Mouse (Mus musculus) MEL (cell line): ENCODE data around the gene Hist1h1c. TPM values are rescaled to one million over a fixed set of nuclear protein-coding genes. Genes with fewer than 3 reads are reported as not detected.
"Not testable (repeated sequence)": the region's sequence is repeated elsewhere in the genome, so short reads cannot be mapped to it uniquely, and the experiment has no call there.

ENCODE experiments used
- DNase-seq: peaks from one replicate; pipeline ENCODE4 v3.0.0; 2011; ENCODE audit warnings: low read depth, low spot score
- H3K27ac ChIP-seq: 2 replicates; pipeline ENCODE4 v1.5.1; 2012; ENCODE audit warnings: low read depth, mild to moderate bottlenecking, control low read depth, low read length, moderate library complexity; ENCODE audit not compliant: control insufficient read depth
- H3K27me3 ChIP-seq, 2 experiments: fragments of 150-350 bp in 1 of 2; sonication (generic) in 1 of 2; 2 replicates each; pipeline ENCODE4 v1.6.1; 2012; ENCODE audit warnings: low read length in 2 of 2, mild to moderate bottlenecking in 2 of 2, improper control_type of control experiment in 1 of 2, moderate library complexity in 1 of 2; ENCODE audit not compliant: insufficient read depth in 2 of 2, control insufficient read depth in 1 of 2
- H3K36me3 ChIP-seq, 2 experiments: 2 replicates each; pipeline ENCODE4 v1.6.1; 2012 to 2014; ENCODE audit warnings: low read length in 2 of 2, improper control_type of control experiment in 1 of 2, inconsistent platforms in 1 of 2, mild to moderate bottlenecking in 1 of 2; ENCODE audit not compliant: insufficient read depth in 2 of 2, control insufficient read depth in 1 of 2
- H3K4me1 ChIP-seq, 2 experiments: fragments of 150-350 bp in 1 of 2; sonication (generic) in 1 of 2; 2 replicates each; pipeline ENCODE4 v1.6.1; 2012; ENCODE audit warnings: low read length in 2 of 2, improper control_type of control experiment in 1 of 2, mild to moderate bottlenecking in 1 of 2; ENCODE audit not compliant: insufficient read depth in 2 of 2, control insufficient read depth in 1 of 2
- H3K4me3 ChIP-seq, 2 experiments: fragments of 150-350 bp in 1 of 2; sonication (generic) in 1 of 2; 2 replicates each; pipeline ENCODE4 v1.5.1; 2012; ENCODE audit warnings: low read depth in 2 of 2, low read length in 2 of 2, mild to moderate bottlenecking in 2 of 2, moderate library complexity in 2 of 2, control low read depth in 1 of 2, improper control_type of control experiment in 1 of 2; ENCODE audit not compliant: control insufficient read depth in 1 of 2, insufficient read depth in 1 of 2
- H3K79me2 ChIP-seq: 2 replicates; pipeline ENCODE4 v1.6.1; 2012; ENCODE audit warnings: mild to moderate bottlenecking, low read length, moderate library complexity; ENCODE audit not compliant: control insufficient read depth, poor library complexity, insufficient read depth
- H3K9ac ChIP-seq: 2 replicates; pipeline ENCODE4 v1.6.1; 2012; ENCODE audit warnings: low read depth, mild to moderate bottlenecking, control low read depth, low read length, moderate library complexity; ENCODE audit not compliant: control insufficient read depth, poor library complexity, severe bottlenecking
- H3K9me3 ChIP-seq: fragments of 150-350 bp; sonication (generic); replicated peaks from 2 replicates; pipeline ENCODE4 v1.6.1; 2012; ENCODE audit warnings: mild to moderate bottlenecking, low read length, improper control_type of control experiment, moderate library complexity; ENCODE audit not compliant: insufficient read depth
- BHLHE40 ChIP-seq: IDR thresholded peaks from 2 replicates; pipeline ENCODE4 v1.6.1; 2012; ENCODE audit warnings: low read depth, mild to moderate bottlenecking, inconsistent platforms, low read length, improper control_type of control experiment, borderline replicate concordance
- CHD1 ChIP-seq: IDR thresholded peaks from 2 replicates; pipeline ENCODE4 v1.6.1; 2012; ENCODE audit warnings: low read depth, mild to moderate bottlenecking, inconsistent platforms, low read length, improper control_type of control experiment
- CTCF ChIP-seq, 3 experiments: IDR thresholded peaks in 2 of 3; conservative IDR thresholded peaks in 1 of 3; 2 replicates each; pipeline ENCODE4 v1.5.1; 2011 to 2012; ENCODE audit warnings: low read length in 3 of 3, low read depth in 2 of 3, mild to moderate bottlenecking in 2 of 3, improper control_type of control experiment in 1 of 3, inconsistent platforms in 1 of 3, mixed read lengths in 1 of 3, moderate library complexity in 1 of 3; ENCODE audit not compliant: control insufficient read depth in 1 of 3, insufficient read depth in 1 of 3, poor library complexity in 1 of 3, severe bottlenecking in 1 of 3
- EP300 ChIP-seq, 2 experiments: IDR thresholded peaks; 2 replicates each; pipeline ENCODE4 v1.6.1; 2011; ENCODE audit warnings: improper control_type of control experiment in 2 of 2, low read length in 2 of 2, low read depth in 1 of 2, mild to moderate bottlenecking in 1 of 2
- GATA1 ChIP-seq: IDR thresholded peaks from 2 replicates; pipeline ENCODE4 v1.6.1; 2011; ENCODE audit warnings: low read depth, low read length, improper control_type of control experiment
- HCFC1 ChIP-seq: IDR thresholded peaks from 2 replicates; pipeline ENCODE4 v1.6.1; 2012; ENCODE audit warnings: low read depth, mild to moderate bottlenecking, inconsistent platforms, low read length, improper control_type of control experiment, moderate library complexity
- MEF2A ChIP-seq: IDR thresholded peaks from 2 replicates; pipeline ENCODE4 v1.6.1; 2014; ENCODE audit warnings: low read depth, mild to moderate bottlenecking, inconsistent platforms, low read length, improper control_type of control experiment; ENCODE audit not compliant: poor library complexity, insufficient replicate concordance, severe bottlenecking; ENCODE audit errors: extremely low read depth
- MXI1 ChIP-seq: IDR thresholded peaks from 2 replicates; pipeline ENCODE4 v1.6.1; 2011; ENCODE audit warnings: mild to moderate bottlenecking, low read depth, low read length, improper control_type of control experiment
- MYB ChIP-seq: IDR thresholded peaks from 2 replicates; pipeline ENCODE4 v1.6.1; 2011; ENCODE audit warnings: mild to moderate bottlenecking, low read depth, low read length, improper control_type of control experiment
- NELFE ChIP-seq: IDR thresholded peaks from 2 replicates; pipeline ENCODE4 v1.6.1; 2011; ENCODE audit warnings: low read depth, low read length, improper control_type of control experiment
- NRF1 ChIP-seq: IDR thresholded peaks from 2 replicates; pipeline ENCODE4 v1.6.1; 2014; ENCODE audit warnings: low read depth, mild to moderate bottlenecking, inconsistent platforms, low read length, improper control_type of control experiment, moderate library complexity; ENCODE audit not compliant: poor library complexity, insufficient read depth, severe bottlenecking
- POLR2A ChIP-seq, 2 experiments: IDR thresholded peaks; 2 replicates each; pipeline ENCODE4 v1.6.1; 2011 to 2012; ENCODE audit warnings: low read length in 2 of 2, mild to moderate bottlenecking in 2 of 2, control low read depth in 1 of 2, improper control_type of control experiment in 1 of 2, low read depth in 1 of 2, moderate library complexity in 1 of 2; ENCODE audit not compliant: control insufficient read depth in 1 of 2, insufficient read depth in 1 of 2, poor library complexity in 1 of 2
- POLR2AphosphoS5 ChIP-seq: IDR thresholded peaks from 2 replicates; pipeline ENCODE4 v1.6.1; 2012; ENCODE audit warnings: low read depth, borderline replicate concordance, mild to moderate bottlenecking, inconsistent platforms, low read length, moderate library complexity, mixed read lengths
- RCOR1 ChIP-seq: IDR thresholded peaks from 2 replicates; pipeline ENCODE4 v1.6.1; 2012; ENCODE audit warnings: low read depth, mild to moderate bottlenecking, inconsistent platforms, low read length, improper control_type of control experiment
- SIN3A ChIP-seq: IDR thresholded peaks from 2 replicates; pipeline ENCODE4 v1.6.1; 2012; ENCODE audit warnings: low read length, improper control_type of control experiment, inconsistent platforms
- SMC3 ChIP-seq: IDR thresholded peaks from 2 replicates; pipeline ENCODE4 v1.6.1; 2011; ENCODE audit warnings: low read depth, low read length, improper control_type of control experiment
- TBP ChIP-seq: IDR thresholded peaks from 2 replicates; pipeline ENCODE4 v1.8.0; 2011; ENCODE audit warnings: low read depth, low read length, improper control_type of control experiment
- TCF12 ChIP-seq: IDR thresholded peaks from 2 replicates; pipeline ENCODE4 v1.6.1; 2014; ENCODE audit warnings: low read depth, mild to moderate bottlenecking, inconsistent platforms, low read length, improper control_type of control experiment, moderate library complexity
- UBTF ChIP-seq: IDR thresholded peaks from 2 replicates; pipeline ENCODE4 v1.6.1; 2012; ENCODE audit warnings: low read depth, mild to moderate bottlenecking, inconsistent platforms, low read length, improper control_type of control experiment, moderate library complexity, borderline replicate concordance; ENCODE audit not compliant: insufficient read depth
- polyA plus RNA-seq, 2 experiments: library from polyadenylated mRNA; stranded (reverse) in 1 of 2; unstranded in 1 of 2; fragments of >175 nt in 1 of 2; fragments of >200 nt in 1 of 2; gene quantifications; 2 replicates each; pipeline versions ENCODE4 v1.2.1 to v1.2.4; 2012; ENCODE audit warnings: low replicate concordance in 2 of 2, low read depth in 1 of 2; ENCODE audit not compliant: insufficient read length in 2 of 2, insufficient read depth in 1 of 2, missing spikeins in 1 of 2
- total RNA-seq: library from RNA; depleted of rRNA; stranded (reverse); fragments of 300-350 nt; gene quantifications from 2 replicates; pipeline ENCODE4 v1.2.3, GENCODE M21; 2012

Gene Hist1h1c
- total and polyA plus RNA-seq, 3 experiments, result 3.8 to 348 TPM; not detected in 1

DNA sequence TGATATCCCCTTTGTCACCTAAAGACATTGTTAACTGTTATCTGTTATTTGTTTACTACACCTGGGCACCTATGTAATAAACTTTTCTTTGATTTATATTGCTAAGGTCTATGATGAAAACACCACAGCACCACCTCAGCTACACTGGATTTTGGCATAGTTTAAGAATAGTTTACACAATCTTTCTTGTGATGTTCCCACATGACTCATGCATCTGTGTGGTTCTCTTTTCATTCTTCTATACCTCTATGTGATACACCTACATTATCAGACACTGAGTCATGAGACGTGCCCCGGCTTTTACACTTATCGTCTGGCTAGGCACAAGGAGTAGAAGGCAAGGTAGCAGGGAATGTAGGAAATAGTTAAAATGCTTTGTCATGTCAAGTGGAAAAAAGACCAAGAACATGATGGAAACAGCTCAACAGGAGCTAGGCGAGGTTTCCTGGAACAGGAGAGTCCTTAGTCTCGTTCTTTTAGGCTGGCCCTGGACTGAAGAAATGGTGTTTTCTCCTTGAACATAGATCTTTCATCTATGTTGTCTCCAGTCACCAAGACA lies 11.0 kb downstream of the Hist1h1c start:
- Histone ChIP-seq H3K79me2 (no peaks in the 10 kb centered on the region; the same call in 1 of the 2 replicates), H3K36me3 (peaks cover 0 to 47% of the 10 kb centered on the region in 2 experiments; a peak in 2 of 4 replicates), H3K9ac (peak overlapping the region; percentile 36), H3K27me3 (no peaks in the 10 kb centered on the region), H3K4me3 (no peak overlapping the region)
- peak; percentile 70 for DNase-seq
- TF ChIP-seq MEF2A (no peak), TCF12 (no peak), NRF1 (no peak), SMC3 (no peak), HCFC1 (no peak), CHD1 (no peak), NELFE (no peak), SIN3A (no peak), MYB (no peak), CTCF (IDR thresholded peaks at IDR 0.05 in 2 of 3, conservative IDR thresholded peaks at IDR 0.05 in 1 of 3; ENCODE audit: control insufficient read depth in 1 of 3, insufficient read depth in 1 of 3, low read depth in 2 of 3, low read length in 3 of 3, poor library complexity in 1 of 3, severe bottlenecking in 1 of 3) (no peak), EP300 (IDR thresholded peaks at IDR 0.05; ENCODE audit: low read depth in 1 of 2, low read length in 2 of 2) (no peak), MXI1 (no peak), RCOR1 (no peak), GATA1 (no peak), BHLHE40 (no peak)
- TF ChIP-seq, all 39 proteins: peak for 0
- Histone ChIP-seq H3K4me1 (peaks cover 0 to 16% of the 10 kb centered on the region in 2 experiments; a peak in 2 of 4 replicates), H3K27ac (peak overlapping the region; percentile 82), H3K9me3 (no peaks in the 10 kb centered on the region)

DNA sequence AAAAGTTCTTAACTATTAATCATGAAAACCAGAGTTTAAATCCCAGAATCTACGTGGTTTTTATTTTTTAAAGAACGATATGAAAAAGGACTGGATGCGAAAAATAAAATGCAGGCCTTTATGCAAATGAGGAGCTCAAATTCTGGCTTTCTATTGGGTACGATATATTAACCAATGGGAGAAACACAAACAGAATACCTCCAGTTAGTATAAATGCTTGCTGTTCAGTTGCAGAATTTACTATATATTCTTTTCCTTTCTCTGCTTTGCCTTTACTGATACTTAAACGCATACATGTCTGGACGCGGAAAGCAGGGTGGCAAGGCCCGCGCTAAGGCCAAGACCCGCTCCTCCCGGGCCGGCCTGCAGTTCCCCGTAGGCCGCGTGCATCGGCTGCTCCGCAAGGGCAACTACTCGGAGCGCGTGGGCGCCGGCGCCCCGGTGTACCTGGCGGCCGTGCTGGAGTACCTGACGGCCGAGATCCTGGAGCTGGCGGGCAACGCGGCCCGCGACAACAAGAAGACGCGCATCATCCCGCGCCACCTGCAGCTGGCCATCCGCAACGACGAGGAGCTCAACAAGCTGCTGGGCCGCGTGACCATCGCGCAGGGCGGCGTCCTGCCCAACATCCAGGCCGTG lies 12.3 kb downstream of the Hist1h1c start, which contains the start of gene Hist1h2ab:
Hist1h2ab (plus strand) TSS at position 288 of the 639 bp plus-strand sequence.
- not testable (repeated sequence) for H3K79me2 ChIP-seq, H3K27me3 ChIP-seq, H3K9me3 ChIP-seq
- Histone ChIP-seq H3K27ac (peak within 1 kb of the TSS; percentile 91), H3K4me3 (peak within 1 kb of the TSS; percentile 3 to 25; a peak in 3 of 4 replicates), H3K4me1 (peaks cover 0 to 23% of the 10 kb centered on the region in 2 experiments; a peak in 2 of 4 replicates), H3K9ac (peak within 1 kb of the TSS; percentile 68), H3K36me3 (peaks cover 0 to 55% of the 10 kb centered on the region in 2 experiments; a peak in 2 of 4 replicates)
- DNase-seq, result peak; percentile 91
- TF ChIP-seq POLR2AphosphoS5 (peak; percentile 99; the same call in 1 of the 2 replicates), POLR2A (IDR thresholded peaks at IDR 0.05; ENCODE audit: control insufficient read depth in 1 of 2, insufficient read depth in 1 of 2, low read depth in 1 of 2, low read length in 2 of 2, poor library complexity in 1 of 2) (peak; percentile 92 to 100), UBTF (peak; percentile 98; the same call in 1 of the 2 replicates), TBP (peak; percentile 99)
